Mouse (Mus musculus) adrenal gland, postnatal 25 days (tissue): ENCODE results near the gene Trim14. TPM values are rescaled to one million over a fixed set of nuclear protein-coding genes. Genes with fewer than 3 reads are reported as not detected.

Experiments
- DNase-seq: peaks from one replicate; pipeline ENCODE4 v3.0.0; 2021; ENCODE audit warnings: mixed read lengths
- total RNA-seq: library from RNA; stranded (reverse); gene quantifications from 2 replicates; pipeline ENCODE4 v1.2.3, GENCODE M21; 2021

Gene Trim14
- total RNA-seq, 1 experiment from 2014 or later, result 3.3 TPM

DNA sequence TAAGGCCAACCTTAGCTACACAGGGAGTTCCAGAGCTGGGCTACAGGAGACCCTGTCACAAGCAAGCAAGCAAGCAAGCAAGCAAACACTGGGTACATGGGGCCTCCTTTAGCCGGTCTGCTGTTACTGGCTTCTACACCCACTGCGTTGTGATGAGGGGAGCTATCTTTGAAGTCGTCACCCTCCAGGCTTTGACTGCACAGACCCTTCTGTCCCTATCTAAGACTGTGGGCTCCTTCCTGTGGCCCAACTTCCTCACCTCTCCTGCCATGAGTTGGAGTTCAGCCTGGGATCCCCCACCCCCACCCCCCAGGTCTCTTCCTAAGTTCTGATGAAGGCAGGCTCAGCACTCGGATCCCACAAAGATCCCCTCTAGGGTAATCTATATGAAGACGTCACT, 26.1 kb upstream of the Trim14 start:
- no peak for DNase-seq

DNA sequence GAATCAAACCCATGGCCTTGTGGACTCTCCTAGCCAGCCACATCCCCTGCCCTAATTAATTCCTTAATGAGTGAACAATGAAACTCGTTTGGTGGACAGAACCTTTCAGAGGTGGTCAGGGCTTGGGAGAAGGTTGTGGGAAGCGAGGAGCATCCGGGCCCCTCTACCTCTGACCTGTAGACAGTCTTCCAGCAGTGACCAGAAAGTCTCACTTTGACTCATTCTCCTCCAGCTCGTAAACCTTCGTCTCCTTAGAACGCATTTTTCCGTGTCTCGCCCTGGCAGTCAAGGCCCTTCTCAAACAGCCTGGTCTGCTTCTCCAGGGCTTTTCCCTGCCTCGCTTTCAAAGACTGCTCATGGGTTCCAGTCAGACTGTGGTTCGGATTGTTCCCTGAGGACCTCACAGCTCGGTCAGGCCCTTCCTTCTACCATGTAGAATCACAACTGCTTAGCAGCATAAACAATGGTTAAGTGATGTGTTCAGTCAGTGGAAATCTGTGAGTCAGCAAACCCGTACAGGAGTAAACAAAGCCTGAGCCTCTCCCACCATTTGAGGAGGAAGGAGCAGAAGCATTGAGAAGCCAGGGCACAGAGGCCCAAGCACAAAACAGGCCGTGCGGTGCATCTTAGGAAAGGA, 24.2 kb upstream of the Trim14 start:
- no peak for DNase-seq

DNA sequence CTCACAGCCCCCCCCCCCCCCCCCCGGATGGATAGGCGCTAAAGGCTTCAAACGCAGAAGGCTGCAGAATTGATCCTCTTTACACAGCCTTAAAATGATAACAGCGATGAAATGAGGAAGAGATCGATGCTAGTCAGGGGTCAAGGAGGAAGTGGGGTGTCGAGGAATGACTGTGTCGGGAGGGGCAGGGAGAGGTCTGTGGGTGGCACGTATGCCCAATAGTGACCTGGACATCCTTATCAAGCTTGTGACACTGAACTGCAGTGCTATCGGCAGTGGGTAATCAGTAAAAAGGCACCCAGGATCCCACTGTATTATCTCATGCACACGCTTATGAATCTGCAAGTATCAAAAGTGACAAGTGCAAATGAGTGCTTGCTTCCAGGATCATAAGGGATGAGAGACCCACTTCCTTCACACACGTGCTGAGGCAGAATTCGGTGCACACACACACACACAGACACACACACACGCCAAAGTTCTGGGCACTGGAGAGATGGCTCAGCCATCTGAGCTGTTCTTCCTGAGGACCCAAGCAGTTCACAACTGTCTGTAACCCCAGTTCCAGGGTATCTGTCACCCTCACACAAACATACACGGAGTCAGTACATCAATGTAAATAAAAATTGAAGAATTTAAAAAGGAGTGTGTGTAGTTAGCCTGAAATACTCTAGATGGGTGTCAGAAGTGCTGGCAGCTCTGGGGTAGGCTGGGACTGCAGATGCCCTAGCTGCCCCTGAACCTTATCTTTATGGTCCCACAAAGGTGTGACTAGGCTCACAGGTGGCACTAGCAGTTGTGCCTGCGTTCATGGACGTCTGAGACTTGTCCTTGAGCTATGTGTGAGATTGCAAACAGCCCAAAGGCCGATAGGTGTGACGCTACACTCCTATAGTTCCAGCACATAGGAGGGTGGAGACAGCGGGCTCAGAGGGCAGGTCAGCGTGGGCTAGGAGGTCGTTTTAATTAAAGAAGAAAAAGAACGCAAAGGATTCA, 23.0 kb upstream of the Trim14 start:
- no peak for DNase-seq

DNA sequence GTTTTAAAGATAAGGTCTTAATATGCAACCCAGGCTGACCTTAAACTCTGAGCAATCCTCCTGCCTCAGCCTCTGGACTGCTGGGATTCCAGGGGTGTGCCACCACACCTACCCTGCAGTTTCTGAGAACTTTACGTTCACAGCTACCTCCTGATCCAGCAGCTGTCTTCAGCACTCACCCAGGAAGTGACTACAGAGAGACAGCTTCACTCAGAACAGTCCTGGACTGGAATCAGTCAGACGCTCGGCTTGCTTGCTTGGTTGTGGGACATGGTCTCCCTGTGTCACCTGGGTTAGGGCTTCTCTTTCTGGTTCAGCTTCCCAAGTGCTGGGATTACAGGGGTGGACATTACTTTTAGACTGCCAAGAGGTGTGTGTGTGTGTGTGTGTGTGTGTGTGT, 21.0 kb upstream of the Trim14 start:
- no peak for DNase-seq

DNA sequence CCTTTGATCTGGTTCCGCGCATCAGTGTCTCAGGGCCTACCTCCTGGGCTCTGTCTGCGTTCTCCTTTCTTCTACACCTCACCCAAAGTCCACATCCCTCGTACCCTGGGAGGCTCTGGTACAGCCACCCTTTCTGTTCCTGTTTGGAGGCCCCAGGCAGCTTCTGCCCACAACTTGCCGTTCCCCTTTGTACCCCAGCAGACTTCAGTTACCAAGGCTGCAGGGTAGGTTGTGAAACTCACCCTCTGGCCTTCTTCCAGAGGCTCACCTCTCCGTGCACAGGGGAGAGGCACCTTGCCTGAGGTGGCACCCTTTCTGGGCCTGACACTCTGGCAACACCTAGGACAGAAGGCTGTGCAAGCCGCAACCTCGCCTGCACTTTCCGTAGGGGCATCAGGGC, 19.8 kb upstream of the Trim14 start:
- DNase-seq, result no peak

DNA sequence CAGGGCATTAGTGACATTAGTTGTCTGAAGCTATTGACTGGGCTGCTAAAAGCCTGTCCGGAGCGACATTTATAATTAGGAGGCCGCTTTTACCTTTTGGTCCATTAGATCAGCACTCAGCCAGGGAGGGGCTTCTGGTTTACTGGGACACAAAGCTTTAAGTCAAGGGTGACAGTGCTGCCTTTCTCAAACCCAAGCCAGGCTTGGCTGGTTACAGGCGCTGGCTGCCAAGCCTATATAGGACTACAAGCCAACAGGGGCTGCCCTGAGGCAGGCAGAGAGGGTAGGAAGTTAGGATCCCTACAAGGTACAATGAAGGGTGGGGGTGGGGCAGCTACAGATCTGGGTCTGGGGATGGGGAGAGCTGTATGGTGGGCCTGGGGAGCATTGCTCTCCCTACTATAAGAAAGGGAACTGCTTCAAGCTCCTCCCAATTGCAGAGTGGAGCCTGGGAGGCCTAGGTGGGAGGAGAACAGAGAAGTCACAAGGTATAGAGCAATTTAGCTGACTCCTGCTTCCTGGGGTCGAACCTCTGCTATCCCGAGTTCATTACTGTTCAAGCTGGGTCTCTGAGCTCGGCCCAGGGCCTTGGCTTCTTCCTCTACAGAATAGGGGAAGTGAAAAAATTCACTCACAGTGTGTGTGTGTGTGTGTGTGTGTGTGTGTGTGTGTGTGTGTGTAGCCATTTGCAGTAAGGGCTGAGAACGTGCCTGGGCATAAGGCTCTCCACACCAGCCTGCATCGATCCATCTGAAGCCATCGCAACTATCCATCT, 18.5 kb upstream of the Trim14 start:
- no peak for DNase-seq

DNA sequence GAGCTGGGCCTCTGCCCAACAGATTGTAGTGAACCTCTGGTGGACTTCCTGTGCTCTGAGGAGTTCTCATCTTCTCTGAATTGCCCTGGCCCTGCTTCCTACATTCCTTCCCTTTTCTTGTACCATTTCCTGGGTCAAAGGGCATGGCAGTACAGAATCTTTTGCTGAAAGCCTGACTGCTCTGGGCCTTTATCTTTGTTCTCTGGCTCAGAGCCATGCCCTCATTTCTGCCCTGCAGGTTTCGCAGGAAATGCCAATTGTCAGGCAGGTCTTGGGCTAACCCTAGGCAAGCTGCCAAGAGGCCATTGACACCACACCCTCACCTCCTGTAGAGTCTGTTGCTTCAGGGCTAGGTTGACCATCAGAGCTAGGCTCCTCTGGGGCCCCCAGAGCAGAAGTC, 17.9 kb upstream of the Trim14 start:
- DNase-seq, result peak; percentile 50

DNA sequence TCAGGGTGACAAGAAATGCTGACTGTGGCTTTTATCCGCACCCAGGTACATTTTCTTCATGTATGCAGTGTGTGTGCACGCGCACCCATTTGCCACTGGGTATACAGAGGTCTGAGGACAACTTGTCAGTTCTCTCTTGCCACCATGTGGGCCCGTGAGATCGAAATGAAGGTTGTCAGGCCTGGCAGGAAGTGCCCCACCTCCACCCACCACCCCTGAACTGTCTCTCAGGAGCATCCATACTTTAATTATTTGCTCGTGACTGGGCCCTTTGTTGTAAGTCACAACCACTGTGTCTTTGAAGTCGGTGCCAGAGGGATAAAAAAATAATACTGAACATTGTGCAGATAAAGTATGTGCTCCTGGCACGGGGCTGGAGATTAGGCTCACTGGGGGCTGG, 14.5 kb upstream of the Trim14 start:
- DNase-seq, result no peak

DNA sequence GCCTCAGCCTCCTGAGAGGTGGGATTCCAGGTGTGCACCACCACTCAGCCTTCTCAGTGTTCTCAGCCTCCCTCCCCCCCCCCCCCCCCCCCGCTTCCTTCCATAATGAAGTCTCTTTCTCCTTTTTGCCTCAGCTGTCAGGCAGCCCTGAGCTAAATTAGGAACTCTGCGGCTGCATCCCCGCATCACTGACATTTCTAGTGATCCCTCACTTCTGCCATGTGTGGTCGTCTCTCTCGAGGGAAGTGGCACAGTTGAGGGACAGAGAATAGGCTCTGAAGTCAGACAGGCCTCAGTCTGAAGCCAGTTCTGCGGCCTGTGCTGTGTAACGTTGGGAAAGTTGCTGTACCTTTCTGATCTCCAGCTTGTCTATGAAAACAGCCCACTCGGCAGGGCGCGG, 14.0 kb upstream of the Trim14 start:
- DNase-seq, result no peak

DNA sequence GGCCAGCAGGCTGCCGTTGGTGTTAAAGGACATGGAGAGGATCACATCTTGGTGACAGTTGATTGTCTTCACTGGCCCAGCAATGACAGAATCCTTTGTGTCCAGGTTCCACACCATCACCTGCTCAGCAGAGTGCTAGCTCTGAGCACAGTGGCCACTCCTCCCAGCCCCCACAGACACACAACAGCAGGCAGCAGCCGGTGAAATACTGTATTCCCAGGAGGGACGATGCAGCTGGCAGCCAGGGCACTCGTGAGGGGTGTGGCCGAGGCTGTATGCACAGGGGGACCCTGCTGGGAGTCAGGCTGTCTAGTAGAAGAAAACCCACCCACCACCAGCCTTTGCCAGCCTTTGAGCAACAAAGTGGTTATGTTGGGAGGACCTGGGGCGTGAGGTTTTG, 10.8 kb upstream of the Trim14 start:
- no peak for DNase-seq

DNA sequence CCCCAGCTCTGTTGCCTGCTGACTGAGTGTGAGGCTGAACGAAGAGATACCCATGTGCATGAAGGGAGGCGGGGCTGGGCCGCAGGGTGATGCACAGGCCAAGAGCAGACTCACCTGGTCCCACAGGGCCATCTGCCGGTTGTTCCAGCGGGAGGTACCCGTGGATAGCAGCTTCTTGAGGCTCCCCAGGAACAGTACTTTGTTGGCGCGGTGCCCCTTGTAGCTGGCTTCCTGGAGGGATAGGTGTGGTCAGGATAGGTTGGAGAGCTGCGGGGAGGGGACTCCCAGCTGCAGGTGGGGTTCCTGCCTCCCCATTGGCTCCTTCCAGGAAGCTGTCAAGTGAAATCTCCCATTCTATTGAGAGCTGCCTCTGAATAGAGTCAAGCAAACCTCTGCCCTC, 9.6 kb upstream of the Trim14 start:
- DNase-seq, result no peak

DNA sequence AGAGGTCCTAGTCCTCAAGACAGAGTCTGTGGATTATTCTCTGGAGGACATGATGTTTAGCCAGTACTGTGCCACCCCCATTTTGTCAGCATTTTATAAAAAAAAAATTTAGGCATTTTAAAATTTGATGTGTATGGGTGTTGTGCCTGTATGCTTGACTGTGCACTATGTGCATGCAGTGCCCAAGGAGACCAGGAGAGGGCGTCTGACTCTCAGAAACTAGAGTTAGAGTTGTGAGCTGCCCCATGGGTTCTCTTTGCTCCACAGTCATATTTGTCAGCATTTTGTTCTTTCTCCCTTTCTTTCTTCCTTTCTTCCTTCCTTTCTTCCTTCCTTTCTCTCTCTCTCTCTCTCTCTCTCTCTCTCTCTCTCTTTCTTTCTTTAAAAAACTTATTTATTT, 8.4 kb upstream of the Trim14 start:
- no peak for DNase-seq

DNA sequence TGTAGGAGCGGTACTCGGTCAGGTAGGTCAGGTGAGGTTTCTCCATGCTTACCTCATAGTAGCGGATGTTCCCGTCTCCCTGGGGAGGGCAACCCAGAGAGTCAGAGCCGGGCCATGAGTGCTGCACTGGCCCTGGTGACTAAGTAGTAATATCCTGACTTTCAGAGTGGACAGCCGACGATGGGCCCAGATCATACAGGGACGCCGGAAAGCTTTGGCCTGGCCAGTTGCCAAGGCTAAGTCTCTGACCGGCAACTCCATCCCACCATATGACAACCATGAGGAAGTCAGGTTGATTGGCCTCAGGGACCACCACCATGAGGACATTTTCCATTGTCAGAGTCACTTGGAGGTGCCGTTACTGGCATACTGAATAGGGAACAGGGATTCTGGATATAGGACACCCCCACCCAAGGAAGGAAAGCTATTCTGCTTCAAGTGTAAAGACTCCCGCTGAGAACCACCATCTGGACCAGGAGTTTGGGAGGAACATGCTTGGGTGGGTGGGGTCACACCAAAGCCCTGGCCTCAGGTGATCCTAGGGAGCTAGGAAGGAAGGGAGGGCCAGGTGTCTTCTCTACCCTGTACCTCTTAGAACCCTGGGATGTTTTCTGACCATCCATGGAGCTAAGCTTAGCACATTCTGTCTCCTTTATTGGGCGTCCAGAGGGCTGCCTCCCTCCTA, 7.6 kb upstream of the Trim14 start:
- no peak for DNase-seq

DNA sequence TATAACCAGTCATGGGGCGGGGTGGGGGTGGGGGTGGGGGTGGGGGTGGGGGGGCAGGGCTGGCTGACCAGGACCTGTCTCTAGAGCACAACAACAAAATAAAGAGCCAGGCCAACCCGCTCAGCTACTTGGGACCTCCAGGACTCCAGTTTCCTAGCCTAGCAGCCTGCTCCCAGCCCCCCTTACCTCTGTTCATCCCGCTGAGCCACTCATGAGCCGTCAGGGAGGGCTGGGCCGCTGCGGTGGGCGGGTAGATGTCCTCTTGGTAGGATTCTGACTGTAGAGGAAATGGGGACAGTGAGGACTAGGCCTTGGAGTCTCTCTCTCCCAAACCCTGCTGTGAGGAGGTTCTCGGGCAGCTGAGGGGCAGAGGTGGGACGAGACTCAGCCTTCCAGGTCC, 5.8 kb upstream of the Trim14 start:
- no peak for DNase-seq

DNA sequence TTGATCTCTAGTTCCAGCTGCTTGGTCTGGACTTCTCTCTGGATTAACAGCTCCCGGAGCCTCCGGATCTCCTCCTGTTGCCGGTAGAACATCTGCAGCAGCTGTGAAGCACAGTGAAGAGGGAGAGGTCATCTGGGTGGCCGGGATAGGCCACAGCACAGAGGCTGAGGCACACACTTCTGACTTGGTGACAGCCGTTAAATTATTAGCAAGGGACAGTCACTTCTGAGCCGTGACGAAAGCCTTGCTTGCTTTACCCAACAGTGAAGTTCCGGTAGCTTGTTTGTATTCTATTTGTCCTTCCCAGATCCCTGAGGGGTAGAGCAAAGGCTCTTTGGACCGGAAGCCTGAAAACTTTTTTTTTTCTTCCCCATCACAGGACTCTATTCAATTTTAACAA, 3.2 kb upstream of the Trim14 start:
- DNase-seq, result no peak

DNA sequence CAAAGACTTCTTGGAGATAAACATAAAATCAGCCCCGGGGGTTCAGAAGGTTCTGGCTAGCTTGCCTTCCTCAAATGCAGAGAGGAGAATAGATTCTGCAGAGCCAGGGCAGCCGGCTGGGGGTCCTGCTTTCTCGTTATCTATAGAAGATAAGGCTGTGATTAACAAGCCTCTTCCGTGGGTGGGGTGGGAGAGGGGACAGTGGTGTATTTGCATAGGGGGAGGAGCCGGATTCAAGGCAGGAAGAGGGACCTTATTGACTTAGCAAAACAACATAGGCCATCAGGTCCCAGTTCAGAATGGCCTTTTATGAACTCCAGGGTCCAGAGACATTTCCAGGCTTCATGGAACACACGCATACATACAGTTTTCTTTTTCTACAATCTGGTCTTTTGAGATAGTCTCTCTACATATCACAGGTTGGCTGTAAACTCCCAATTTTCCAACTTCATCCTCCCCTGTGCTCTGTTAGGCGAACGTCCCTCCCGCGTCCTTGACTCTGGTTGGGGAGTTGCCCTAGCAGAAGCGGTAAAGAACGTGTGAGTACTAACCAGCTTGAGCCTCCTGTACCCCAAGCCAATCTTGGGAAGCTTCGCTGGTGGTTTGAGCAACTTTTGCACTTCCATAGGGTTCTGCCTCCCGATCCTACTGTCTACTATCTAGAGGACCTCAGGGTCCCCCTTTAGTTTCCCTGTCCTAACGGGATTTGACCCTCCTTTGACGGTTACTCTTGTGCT, 679 bp downstream of the Trim14 start:
- no peak for DNase-seq

DNA sequence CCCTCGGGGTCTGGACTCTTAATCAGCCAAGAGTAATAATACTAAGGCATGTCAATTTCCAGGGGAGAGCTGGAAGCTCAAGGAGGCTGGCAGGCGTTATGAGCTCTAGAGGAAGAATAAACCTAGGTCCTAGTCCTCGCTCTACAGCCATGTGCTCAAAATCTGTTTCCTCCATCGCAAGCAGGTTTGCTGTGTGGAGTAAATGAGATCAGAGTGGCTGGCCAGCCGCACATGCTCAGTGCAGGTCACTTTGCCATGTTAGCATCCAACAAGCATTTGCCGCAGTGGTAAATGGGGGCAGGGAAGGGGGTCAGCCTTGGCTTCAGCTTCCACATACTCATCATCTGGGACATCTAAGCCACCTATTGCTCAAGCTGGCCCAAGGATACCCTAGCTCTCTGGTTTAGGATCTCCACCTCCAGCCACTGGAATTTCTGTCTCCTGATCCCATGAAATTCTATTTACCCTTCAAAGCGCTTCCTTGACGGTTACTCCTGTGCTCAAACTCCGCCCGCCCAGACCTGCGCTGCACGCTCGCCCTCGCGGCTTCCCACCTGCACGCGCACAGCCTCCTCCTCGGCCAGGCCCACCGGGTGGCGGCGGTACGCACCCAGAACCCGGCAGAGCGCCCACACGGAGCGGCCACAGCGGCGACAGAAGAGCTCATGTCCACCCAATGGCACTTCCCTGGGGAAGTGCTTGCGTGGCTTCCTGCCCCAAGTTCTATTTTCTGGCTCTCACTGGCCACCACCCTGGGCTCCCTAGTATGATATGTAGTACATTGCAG, 1.8 kb downstream of the Trim14 start:
- peak; percentile 21 for DNase-seq

DNA sequence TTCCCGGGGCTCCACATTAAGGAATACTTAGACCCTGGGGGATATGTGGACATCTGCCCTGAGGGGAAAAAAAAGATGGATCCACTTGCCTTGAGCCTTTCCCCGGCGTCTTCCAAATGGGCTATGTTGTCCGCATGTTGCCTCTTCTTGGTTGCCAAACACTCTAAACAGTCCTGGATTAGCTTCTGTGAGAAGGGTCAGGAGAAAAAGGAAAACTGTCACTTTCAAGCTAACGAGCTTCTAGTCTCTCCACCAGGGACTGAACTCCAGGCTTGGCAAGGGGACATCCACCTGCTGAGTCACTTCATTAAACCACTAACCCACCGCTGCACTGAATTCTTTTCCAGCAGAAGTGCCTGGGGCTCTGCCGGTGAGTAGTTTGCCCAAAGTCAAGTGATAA, 3.0 kb downstream of the Trim14 start:
- DNase-seq, result no peak

DNA sequence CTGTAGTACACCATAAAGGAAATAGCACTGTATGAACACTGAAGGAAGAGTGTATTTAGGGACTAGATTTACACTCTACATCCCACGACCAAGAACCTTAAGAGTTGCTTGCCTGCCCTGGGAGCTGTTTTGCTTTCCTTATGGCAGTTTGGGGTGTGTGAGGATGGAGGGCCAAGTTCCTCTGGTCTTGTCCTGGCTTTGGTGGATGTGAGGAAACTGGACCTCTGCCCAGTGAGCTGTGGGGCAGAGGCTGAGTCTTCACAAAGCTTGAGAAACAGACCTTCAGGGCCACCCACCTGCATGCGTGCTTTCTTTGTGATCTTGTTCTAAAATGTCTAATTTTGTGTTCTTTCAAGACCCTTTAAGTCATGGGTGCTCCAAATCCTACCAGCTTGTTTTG, 3.4 kb downstream of the Trim14 start:
- no peak for DNase-seq

DNA sequence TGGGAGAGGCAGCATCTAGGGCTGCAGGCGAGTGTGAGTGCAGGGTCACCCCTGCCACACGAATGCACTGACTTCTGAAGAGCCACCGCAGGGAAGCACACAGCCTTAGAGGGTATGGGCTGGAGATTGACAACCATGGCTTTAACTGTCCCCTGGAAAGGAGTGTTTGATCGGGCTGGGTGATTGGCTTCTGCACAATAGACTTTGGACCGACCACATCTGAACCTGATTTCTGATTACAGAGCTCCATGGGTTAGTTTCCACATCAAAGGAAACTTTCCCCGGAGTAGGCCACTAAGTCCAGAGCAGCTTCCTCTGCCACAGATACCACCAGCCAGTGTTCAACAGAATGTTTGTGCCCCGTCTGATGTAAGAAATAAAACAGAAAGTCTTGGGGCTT, 6.2 kb downstream of the Trim14 start:
- DNase-seq, result no peak

DNA sequence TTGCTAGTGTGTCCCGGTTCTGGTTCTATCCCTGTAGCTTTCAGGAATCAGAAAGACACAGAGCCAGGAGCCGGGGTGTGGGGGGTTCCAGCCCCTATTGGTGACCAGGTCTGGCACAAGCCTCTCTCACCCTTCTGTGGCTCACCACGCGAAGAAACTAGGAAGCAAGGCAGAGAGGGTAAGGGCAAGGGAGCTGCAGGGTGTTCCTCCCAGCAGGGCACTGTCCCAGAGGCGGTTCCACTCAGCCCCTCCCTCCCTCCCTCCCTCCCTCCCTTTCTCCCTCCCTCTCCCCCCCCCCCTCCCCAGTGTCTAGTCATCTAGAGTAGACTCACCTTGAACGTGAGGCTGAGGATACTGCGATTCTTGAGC, 8.4 kb downstream of the Trim14 start:
- DNase-seq, result no peak
